Mouse (Mus musculus): ENCODE measurements around the gene Sh3gl2. TPM values are rescaled to one million over a fixed set of nuclear protein-coding genes. Genes with fewer than 3 reads are reported as not detected.

Sh3gl2 gene
- polyA plus RNA-seq, 1 experiment, result 18.6 TPM

GRCm38 (mm10) chr4:85420429-85420828 lies 215.5 kb downstream of the Sh3gl2 start:
- TF ChIP-seq CTCF (IDR thresholded peaks at IDR 0.05; ENCODE audit: low read depth, low read length) (no peak), EP300 (IDR thresholded peaks at IDR 0.05; ENCODE audit: insufficient read depth, low read depth, low read length) (no peak), POLR2A (IDR thresholded peaks at IDR 0.05; ENCODE audit: insufficient read depth, low read length) (no peak)
- Histone ChIP-seq H3K27ac (ENCODE audit: insufficient read depth, low read length) (no peak overlapping the region), H3K4me1 (ENCODE audit: control insufficient read depth, insufficient read depth, low read length) (no peaks in the 10 kb centered on the region), H3K27me3 (ENCODE audit: control insufficient read depth, insufficient read depth, low read length, poor library complexity, severe bottlenecking) (no peaks in the 10 kb centered on the region), H3K36me3 (ENCODE audit: control insufficient read depth, insufficient read depth, low read length, poor library complexity, severe bottlenecking) (no peaks in the 10 kb centered on the region), H3K4me3 (ENCODE audit: low read depth, low read length) (no peak overlapping the region), H3K9ac (ENCODE audit: low read depth, poor library complexity, severe bottlenecking) (no peak overlapping the region), H3K9me3 (replicated peaks; ENCODE audit: control insufficient read depth, insufficient read depth, low read length, poor library complexity, severe bottlenecking) (no peaks in the 10 kb centered on the region)

- Histone ChIP-seq H3K36me3 (ENCODE audit: control insufficient read depth, insufficient read depth, low read length, poor library complexity, severe bottlenecking) (no peaks in the 10 kb centered on the region), H3K27ac (ENCODE audit: insufficient read depth, low read length) (no peak overlapping the region), H3K4me1 (ENCODE audit: control insufficient read depth, insufficient read depth, low read length) (no peaks in the 10 kb centered on the region), H3K9me3 (replicated peaks; ENCODE audit: control insufficient read depth, insufficient read depth, low read length, poor library complexity, severe bottlenecking) (no peaks in the 10 kb centered on the region), H3K27me3 (ENCODE audit: control insufficient read depth, insufficient read depth, low read length, poor library complexity, severe bottlenecking) (no peaks in the 10 kb centered on the region), H3K4me3 (ENCODE audit: low read depth, low read length) (no peak overlapping the region), H3K9ac (ENCODE audit: low read depth, poor library complexity, severe bottlenecking) (no peak overlapping the region)
- no peak for TF ChIP-seq POLR2A (IDR thresholded peaks at IDR 0.05; ENCODE audit: insufficient read depth, low read length)
- TF ChIP-seq CTCF (IDR thresholded peaks at IDR 0.05; ENCODE audit: low read depth, low read length), result no peak
- no peak for TF ChIP-seq EP300 (IDR thresholded peaks at IDR 0.05; ENCODE audit: insufficient read depth, low read depth, low read length)
Observed at GRCm38 (mm10) chr4:85426211-85426610, 221.3 kb downstream of the Sh3gl2 start.

GRCm38 (mm10) chr4:85432786-85433185 lies 227.9 kb downstream of the Sh3gl2 start:
- Histone ChIP-seq H3K27ac (ENCODE audit: insufficient read depth, low read length) (no peak overlapping the region), H3K9ac (ENCODE audit: low read depth, poor library complexity, severe bottlenecking) (no peak overlapping the region), H3K36me3 (ENCODE audit: control insufficient read depth, insufficient read depth, low read length, poor library complexity, severe bottlenecking) (no peaks in the 10 kb centered on the region), H3K4me3 (ENCODE audit: low read depth, low read length) (no peak overlapping the region), H3K4me1 (ENCODE audit: control insufficient read depth, insufficient read depth, low read length) (no peaks in the 10 kb centered on the region), H3K27me3 (ENCODE audit: control insufficient read depth, insufficient read depth, low read length, poor library complexity, severe bottlenecking) (no peaks in the 10 kb centered on the region), H3K9me3 (replicated peaks; ENCODE audit: control insufficient read depth, insufficient read depth, low read length, poor library complexity, severe bottlenecking) (no peaks in the 10 kb centered on the region)
- no peak for TF ChIP-seq CTCF (IDR thresholded peaks at IDR 0.05; ENCODE audit: low read depth, low read length)
- TF ChIP-seq POLR2A (IDR thresholded peaks at IDR 0.05; ENCODE audit: insufficient read depth, low read length), result no peak
- TF ChIP-seq EP300 (IDR thresholded peaks at IDR 0.05; ENCODE audit: insufficient read depth, low read depth, low read length), result no peak

- no peaks in the 10 kb centered on the region for H3K4me1 ChIP-seq (ENCODE audit: control insufficient read depth, insufficient read depth, low read length)
- no peaks in the 10 kb centered on the region for H3K27me3 ChIP-seq (ENCODE audit: control insufficient read depth, insufficient read depth, low read length, poor library complexity, severe bottlenecking)
- TF ChIP-seq EP300 (IDR thresholded peaks at IDR 0.05; ENCODE audit: insufficient read depth, low read depth, low read length) (no peak), CTCF (IDR thresholded peaks at IDR 0.05; ENCODE audit: low read depth, low read length) (no peak), POLR2A (IDR thresholded peaks at IDR 0.05; ENCODE audit: insufficient read depth, low read length) (no peak)
- H3K27ac ChIP-seq (ENCODE audit: insufficient read depth, low read length), result no peak overlapping the region
- no peak overlapping the region for H3K9ac ChIP-seq (ENCODE audit: low read depth, poor library complexity, severe bottlenecking)
- H3K9me3 ChIP-seq (replicated peaks; ENCODE audit: control insufficient read depth, insufficient read depth, low read length, poor library complexity, severe bottlenecking), result no peaks in the 10 kb centered on the region
- H3K4me3 ChIP-seq (ENCODE audit: low read depth, low read length), result no peak overlapping the region
- H3K36me3 ChIP-seq (ENCODE audit: control insufficient read depth, insufficient read depth, low read length, poor library complexity, severe bottlenecking), result no peaks in the 10 kb centered on the region
Observed at GRCm38 (mm10) chr4:85434734-85435133, 229.8 kb downstream of the Sh3gl2 start.

GRCm38 (mm10) chr4:85438813-85439212 lies 233.9 kb downstream of the Sh3gl2 start:
- no peak for TF ChIP-seq CTCF (IDR thresholded peaks at IDR 0.05; ENCODE audit: low read depth, low read length)
- no peak for TF ChIP-seq POLR2A (IDR thresholded peaks at IDR 0.05; ENCODE audit: insufficient read depth, low read length)
- no peak for TF ChIP-seq EP300 (IDR thresholded peaks at IDR 0.05; ENCODE audit: insufficient read depth, low read depth, low read length)
- Histone ChIP-seq H3K9ac (ENCODE audit: low read depth, poor library complexity, severe bottlenecking) (no peak overlapping the region), H3K9me3 (replicated peaks; ENCODE audit: control insufficient read depth, insufficient read depth, low read length, poor library complexity, severe bottlenecking) (no peaks in the 10 kb centered on the region), H3K4me1 (ENCODE audit: control insufficient read depth, insufficient read depth, low read length) (no peaks in the 10 kb centered on the region), H3K4me3 (ENCODE audit: low read depth, low read length) (no peak overlapping the region), H3K27me3 (ENCODE audit: control insufficient read depth, insufficient read depth, low read length, poor library complexity, severe bottlenecking) (no peaks in the 10 kb centered on the region), H3K36me3 (ENCODE audit: control insufficient read depth, insufficient read depth, low read length, poor library complexity, severe bottlenecking) (no peaks in the 10 kb centered on the region), H3K27ac (ENCODE audit: insufficient read depth, low read length) (no peak overlapping the region)

- TF ChIP-seq EP300 (IDR thresholded peaks at IDR 0.05; ENCODE audit: insufficient read depth, low read depth, low read length), result no peak
- TF ChIP-seq POLR2A (IDR thresholded peaks at IDR 0.05; ENCODE audit: insufficient read depth, low read length), result no peak
- TF ChIP-seq CTCF (IDR thresholded peaks at IDR 0.05; ENCODE audit: low read depth, low read length), result no peak
- no peak overlapping the region for H3K4me3 ChIP-seq (ENCODE audit: low read depth, low read length)
- H3K27me3 ChIP-seq (ENCODE audit: control insufficient read depth, insufficient read depth, low read length, poor library complexity, severe bottlenecking), result no peaks in the 10 kb centered on the region
- H3K27ac ChIP-seq (ENCODE audit: insufficient read depth, low read length), result no peak overlapping the region
- H3K9me3 ChIP-seq (replicated peaks; ENCODE audit: control insufficient read depth, insufficient read depth, low read length, poor library complexity, severe bottlenecking), result no peaks in the 10 kb centered on the region
- H3K36me3 ChIP-seq (ENCODE audit: control insufficient read depth, insufficient read depth, low read length, poor library complexity, severe bottlenecking), result no peaks in the 10 kb centered on the region
- H3K9ac ChIP-seq (ENCODE audit: low read depth, poor library complexity, severe bottlenecking), result no peak overlapping the region
- no peaks in the 10 kb centered on the region for H3K4me1 ChIP-seq (ENCODE audit: control insufficient read depth, insufficient read depth, low read length)
Observed at GRCm38 (mm10) chr4:85483586-85483985, 278.7 kb downstream of the Sh3gl2 start.
